Mouse (Mus musculus): Measurements from ENCODE around the gene Dock1. TPM values are rescaled to one million over a fixed set of nuclear protein-coding genes. Genes with fewer than 3 reads are reported as not detected.
A peak's percentile ranks its signal among the peaks of the same experiment; 100 is the strongest.

The Dock1 gene
- total RNA-seq, 1 experiment from 2014 or later, result 15.4 TPM

DNA sequence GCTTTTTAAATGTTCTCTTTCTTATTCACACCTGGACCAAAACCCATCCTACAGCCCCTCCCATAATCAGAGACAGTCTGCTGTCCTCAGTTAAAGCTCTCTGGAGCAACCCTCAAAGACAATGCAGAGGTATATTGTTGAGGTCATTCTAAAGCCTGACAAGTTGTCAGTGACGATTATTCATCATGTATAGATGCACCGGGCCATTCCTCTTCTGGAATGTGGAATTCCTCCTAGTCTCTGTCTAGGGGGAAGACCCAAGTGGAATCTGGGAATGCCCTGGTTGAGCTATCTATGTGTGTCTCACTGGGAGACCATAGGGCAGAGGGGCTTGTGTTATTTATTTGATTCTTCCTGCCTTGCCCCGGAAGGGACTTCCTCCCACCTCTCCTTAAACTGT lies 202.1 kb downstream of the Dock1 start:
- no peak for ATAC-seq (replicated peaks in 1 of 2; ENCODE audit: insufficient read depth in 1 of 2, low FRiP score in 2 of 2, low TSS enrichment in 1 of 2, low read depth in 1 of 2, poor library complexity in 2 of 2, severe bottlenecking in 2 of 2)

DNA sequence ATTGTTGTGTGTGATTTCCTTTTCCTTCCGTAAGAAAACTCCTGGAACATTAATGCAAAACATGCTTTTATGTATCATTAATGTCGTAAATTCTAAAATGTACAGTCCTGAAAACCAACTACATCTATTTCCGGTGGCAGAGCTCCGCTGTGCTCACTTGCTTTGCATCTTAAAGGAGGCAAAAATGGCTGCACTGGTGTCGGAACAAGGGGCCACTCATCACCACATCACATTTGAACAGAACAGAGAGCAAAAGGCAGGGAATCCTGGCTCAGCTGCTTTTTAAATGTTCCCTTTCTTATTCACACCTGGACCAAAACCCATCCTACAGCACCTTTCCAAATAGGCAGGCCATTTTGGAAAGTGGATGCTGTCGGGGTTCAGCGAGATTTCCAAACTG lies 202.5 kb downstream of the Dock1 start:
- ATAC-seq (replicated peaks in 1 of 2; ENCODE audit: insufficient read depth in 1 of 2, low FRiP score in 2 of 2, low TSS enrichment in 1 of 2, low read depth in 1 of 2, poor library complexity in 2 of 2, severe bottlenecking in 2 of 2), result no peak

DNA sequence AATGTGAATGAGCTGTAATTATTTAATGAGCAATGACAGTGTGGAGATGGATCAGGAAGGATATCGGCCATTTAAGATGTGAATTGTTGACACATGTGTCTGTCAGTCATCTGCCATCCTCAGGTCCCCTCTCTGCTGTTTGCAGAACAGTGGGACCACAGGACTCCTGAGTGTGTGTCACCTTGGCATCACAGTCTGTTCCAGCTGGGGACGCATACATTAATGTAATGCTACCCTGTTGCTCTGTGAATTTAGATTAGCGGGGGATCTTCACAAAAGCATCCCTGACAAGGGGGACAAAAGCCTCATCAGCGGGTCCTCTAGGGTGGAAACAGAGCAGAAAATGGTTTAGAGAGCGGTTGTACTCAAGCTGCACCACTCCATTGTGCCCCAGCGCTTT lies 208.5 kb downstream of the Dock1 start:
- no peak for ATAC-seq (replicated peaks in 1 of 2; ENCODE audit: insufficient read depth in 1 of 2, low FRiP score in 2 of 2, low TSS enrichment in 1 of 2, low read depth in 1 of 2, poor library complexity in 2 of 2, severe bottlenecking in 2 of 2)

DNA sequence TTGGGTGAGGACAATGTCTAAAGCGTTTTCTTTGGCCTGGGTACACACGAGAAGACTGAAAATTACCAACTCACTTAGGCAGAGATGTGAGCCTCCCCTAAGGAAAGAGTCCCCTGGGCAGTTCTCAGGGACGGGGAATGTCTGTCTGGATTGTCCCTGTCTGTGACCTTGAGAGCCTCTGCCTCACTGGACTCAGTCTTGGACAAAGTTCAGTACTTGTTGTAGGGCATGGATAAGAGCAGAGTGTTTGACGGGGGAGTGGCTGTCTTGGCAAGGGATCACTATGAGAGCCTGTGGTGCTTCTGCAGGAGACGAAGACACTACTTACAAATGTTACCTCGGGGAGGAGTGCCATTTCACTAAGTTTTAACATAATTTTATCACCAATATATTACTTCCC lies 210.0 kb downstream of the Dock1 start:
- ATAC-seq (replicated peaks in 1 of 2; ENCODE audit: insufficient read depth in 1 of 2, low FRiP score in 2 of 2, low TSS enrichment in 1 of 2, low read depth in 1 of 2, poor library complexity in 2 of 2, severe bottlenecking in 2 of 2), result no peak

DNA sequence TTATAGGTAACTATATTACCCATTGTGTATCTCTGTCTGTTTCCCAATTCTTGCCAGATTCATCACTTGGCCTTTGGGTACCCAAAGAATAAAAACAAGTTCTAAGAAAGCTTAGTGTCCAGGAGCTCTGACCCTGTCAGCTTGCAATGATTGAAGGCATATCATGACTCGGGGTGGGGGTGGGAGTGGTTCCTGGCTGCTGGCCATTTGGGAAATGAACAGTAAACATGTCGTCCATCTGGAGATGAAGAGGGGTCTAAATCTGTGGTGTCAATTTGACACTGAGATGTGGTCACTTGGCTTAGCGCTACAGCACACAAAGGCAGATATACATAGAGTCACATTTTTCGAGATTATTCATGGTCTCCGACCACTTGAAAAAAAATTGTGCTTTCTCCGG lies 213.1 kb downstream of the Dock1 start:
- no peak for ATAC-seq (replicated peaks in 1 of 2; ENCODE audit: insufficient read depth in 1 of 2, low FRiP score in 2 of 2, low TSS enrichment in 1 of 2, low read depth in 1 of 2, poor library complexity in 2 of 2, severe bottlenecking in 2 of 2)

DNA sequence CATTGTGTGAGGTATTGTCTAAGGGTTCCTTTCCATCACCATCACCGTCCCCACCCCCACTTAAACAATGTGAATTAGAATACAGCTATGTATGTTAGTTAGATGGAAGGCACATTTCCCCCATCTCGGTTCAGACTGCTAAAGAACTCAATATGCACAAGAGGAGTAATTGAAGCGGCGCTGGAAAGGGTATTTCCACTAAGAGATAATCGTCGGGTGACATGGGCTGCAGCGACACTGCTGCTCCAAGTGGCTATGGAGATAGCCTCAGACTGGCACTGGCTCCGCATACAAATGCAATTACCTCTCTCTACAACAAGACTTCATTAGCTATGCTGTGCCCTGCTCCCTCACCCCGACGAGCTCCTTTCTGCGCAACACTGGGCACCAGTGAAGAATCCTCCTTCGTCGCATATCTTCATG lies 222.0 kb downstream of the Dock1 start:
- no peak for ATAC-seq (replicated peaks in 1 of 2; ENCODE audit: insufficient read depth in 1 of 2, low FRiP score in 2 of 2, low TSS enrichment in 1 of 2, low read depth in 1 of 2, poor library complexity in 2 of 2, severe bottlenecking in 2 of 2)

DNA sequence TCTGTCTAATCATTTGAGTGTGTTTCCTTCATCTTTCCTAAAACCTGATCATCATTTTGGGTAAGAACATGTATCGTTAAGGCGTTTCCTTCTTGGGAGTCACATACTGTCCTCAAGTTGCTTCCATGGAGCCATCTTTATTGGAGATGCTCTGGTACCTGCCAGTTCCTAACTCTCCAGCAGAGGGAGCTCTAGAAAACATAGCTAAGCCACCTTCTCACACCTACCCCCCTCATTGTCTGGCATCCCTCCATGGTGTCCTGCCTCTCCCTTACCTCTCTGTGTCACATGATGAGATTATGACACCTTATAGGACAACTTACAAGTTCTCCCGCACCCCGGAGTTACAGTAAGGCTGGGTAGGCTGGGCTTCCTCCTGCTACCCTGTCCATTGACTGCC lies 222.5 kb downstream of the Dock1 start:
- 0 out of 4 replicates have a peak, but pooled peaks of 1 of the 2 experiments have one; percentile 29 for ATAC-seq (replicated peaks in 1 of 2; ENCODE audit: insufficient read depth in 1 of 2, low FRiP score in 2 of 2, low TSS enrichment in 1 of 2, low read depth in 1 of 2, poor library complexity in 2 of 2, severe bottlenecking in 2 of 2)

DNA sequence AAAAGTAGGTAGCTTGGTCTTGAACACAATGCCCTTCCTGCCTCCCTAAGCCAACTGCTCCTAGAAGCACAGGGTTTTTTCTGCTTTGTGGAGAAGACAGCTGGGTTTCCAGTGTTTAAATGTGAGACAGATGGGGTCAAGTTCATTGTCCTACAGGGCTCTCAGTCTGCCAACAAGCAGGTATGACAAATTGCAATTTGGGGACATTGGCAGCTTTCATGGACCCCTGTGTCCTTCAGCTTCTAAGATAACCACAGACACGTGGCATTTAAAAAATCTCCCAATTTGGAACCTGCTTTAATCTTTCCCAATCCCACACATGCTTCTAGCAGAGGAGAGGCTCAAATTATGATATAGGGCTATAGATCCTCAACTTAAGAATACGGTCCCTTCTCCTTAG lies 224.2 kb downstream of the Dock1 start:
- ATAC-seq (replicated peaks in 1 of 2; ENCODE audit: insufficient read depth in 1 of 2, low FRiP score in 2 of 2, low TSS enrichment in 1 of 2, low read depth in 1 of 2, poor library complexity in 2 of 2, severe bottlenecking in 2 of 2), result no peak

DNA sequence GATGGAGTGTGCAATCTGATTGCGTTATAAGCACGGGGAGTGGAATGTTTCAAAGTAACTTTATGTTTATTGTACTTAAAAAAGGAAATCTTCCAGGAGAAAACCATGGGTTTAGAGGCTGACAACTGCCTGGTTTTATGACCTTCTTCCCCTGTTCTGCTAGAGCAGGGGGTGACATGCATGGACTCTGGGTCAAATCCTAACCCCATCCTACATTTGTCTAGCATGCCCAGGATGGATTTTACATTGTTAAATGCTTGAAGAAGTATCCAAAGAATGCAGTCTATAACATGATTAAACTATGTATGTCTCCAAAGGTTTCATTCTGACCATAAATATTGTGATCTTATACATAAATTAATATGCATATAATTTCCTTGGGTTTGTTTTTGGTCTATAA lies 229.0 kb downstream of the Dock1 start:
- no peak for ATAC-seq (replicated peaks in 1 of 2; ENCODE audit: insufficient read depth in 1 of 2, low FRiP score in 2 of 2, low TSS enrichment in 1 of 2, low read depth in 1 of 2, poor library complexity in 2 of 2, severe bottlenecking in 2 of 2)

DNA sequence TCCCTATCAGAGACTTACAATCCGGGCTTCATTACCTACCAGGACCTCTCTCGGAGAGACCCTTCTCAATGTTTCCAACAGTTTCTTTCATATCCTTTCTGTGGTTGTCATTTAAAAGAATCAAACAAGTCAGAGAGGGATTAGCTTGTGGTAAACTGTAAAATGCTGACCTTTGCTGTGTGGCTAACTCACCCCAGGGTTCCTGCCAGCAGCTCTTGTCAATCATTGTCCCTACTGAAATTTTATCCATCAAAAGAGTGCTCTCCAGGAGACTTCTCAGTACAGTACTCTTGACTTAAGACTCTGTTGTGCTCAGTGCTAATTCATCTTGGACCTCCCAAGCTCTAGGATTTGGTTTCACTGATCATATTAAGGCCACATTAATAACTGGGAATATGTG lies 231.5 kb downstream of the Dock1 start:
- no peak for ATAC-seq (replicated peaks in 1 of 2; ENCODE audit: insufficient read depth in 1 of 2, low FRiP score in 2 of 2, low TSS enrichment in 1 of 2, low read depth in 1 of 2, poor library complexity in 2 of 2, severe bottlenecking in 2 of 2)

DNA sequence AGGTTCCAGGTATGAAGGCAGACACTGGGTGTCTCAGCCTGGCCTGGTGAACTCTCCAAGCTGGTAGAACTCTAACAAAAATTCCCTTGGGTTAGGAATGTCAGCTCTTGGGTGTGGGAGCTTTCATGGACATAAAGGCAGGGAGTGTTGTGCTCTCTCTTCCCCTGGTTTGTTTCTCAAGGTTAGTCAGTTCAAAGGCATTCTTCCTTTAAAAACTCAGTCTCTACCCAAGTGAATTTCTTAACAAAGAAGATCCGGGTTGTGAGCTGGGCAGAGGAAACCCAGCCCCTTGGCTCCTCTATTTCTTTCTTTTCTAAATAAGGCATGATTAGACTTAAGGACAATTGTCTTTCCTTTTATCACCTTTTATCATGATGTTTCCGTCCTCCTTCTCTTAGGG lies 261.4 kb downstream of the Dock1 start:
- ATAC-seq (replicated peaks in 1 of 2; ENCODE audit: insufficient read depth in 1 of 2, low FRiP score in 2 of 2, low TSS enrichment in 1 of 2, low read depth in 1 of 2, poor library complexity in 2 of 2, severe bottlenecking in 2 of 2), result no peak

DNA sequence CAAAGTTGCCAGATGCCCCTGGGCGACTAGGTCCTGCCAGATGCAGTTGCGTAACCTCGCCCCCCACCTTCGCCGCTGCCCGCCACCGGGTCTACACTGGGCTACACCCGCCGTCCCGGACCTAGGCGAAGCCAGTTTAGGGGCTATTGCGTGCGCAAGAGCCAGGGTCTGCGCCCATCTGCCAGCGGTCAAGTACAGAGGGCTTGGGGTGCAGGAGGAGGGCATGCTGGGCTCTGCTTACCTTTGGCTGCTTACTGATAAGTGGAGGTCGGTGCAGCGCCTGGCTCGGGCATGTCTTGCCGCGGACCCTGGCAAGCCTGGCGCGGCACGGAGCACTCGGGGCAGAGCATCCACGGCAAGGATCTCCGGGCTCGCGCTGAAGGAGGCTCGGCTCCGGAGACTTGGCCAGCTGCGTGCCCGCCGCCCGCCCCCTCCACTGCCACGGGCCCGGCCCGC lies 267.0 kb downstream of the Dock1 start:
- ATAC-seq (replicated peaks in 1 of 2; ENCODE audit: insufficient read depth in 1 of 2, low FRiP score in 2 of 2, low TSS enrichment in 1 of 2, low read depth in 1 of 2, poor library complexity in 2 of 2, severe bottlenecking in 2 of 2), result no peak

DNA sequence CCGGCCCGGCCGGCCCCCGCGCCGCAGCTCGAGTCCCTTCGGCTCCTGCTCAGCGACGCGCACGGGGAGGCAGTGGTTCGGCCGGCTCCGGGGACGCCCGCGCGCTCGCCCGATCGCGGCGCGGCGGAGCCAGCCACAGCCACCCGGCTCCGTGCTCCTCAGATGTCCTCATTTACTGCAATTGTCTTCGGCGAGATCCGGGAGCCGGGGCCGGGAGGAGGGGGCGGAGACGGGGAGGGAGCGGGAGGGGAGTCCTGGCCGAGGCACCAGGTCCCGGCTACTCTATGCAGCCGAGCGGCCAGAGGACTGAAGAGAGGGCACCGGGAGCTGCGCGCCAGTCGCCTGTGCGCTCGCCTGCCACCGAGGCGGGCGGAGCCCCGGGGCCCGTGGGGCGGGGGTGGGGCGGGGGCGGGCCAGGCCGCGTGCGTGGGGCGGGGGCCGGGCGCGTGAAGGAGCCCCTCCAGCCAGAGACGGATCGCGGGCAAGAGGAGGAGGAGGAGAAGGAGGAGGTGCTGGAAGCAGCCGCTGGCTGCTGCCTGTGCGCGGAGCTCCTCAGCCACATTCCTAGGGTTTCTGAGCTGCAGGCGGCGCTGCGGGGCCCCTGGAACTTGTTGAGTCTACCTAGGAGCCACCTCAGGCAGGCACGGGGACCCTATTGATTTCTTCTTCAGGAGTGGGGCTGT lies 267.6 kb downstream of the Dock1 start, which contains the start of gene Fam196a:
TSS of gene Fam196a (minus strand) at position 504 of the 683 bp plus-strand sequence.
- ATAC-seq (replicated peaks in 1 of 2; ENCODE audit: insufficient read depth in 1 of 2, low FRiP score in 2 of 2, low TSS enrichment in 1 of 2, low read depth in 1 of 2, poor library complexity in 2 of 2, severe bottlenecking in 2 of 2), result no peak

DNA sequence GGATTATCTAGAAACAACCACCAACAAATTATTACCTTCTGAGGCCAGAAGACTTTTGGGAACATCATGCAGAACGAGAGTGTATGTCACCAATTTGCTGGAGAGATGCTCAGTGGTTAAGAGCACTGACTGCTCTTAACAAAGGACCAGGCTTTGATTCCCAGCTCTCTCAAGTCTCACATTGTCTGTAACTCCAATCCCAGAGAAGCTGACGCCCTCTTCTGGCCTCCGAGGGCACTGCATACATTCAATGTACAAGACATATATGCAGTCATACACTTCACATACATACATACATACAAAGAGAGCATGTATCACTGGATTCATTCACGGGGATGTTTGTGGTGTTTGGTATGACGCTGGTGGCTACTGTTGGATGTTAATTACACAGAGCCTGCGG lies 271.4 kb downstream of the Dock1 start:
- no peak for ATAC-seq (replicated peaks in 1 of 2; ENCODE audit: insufficient read depth in 1 of 2, low FRiP score in 2 of 2, low TSS enrichment in 1 of 2, low read depth in 1 of 2, poor library complexity in 2 of 2, severe bottlenecking in 2 of 2)

DNA sequence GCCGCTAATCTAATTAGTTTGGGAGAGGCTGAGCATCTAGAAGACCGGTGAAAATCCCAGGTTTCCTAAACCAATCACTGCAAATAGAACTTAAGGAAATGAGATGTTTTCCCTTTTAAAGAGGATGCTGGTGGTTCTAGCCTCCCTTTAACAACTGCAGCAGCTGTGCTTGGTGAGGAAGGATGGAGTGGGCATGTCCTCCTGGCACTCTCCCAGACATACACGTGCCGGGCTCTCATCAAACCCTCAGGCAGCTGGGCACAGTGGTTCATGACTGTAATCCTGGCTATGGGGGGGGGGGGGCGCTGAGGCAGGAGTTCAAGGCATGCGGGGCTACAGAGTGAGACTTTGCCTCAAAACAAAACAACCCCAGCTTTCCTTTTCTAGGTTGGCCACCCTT lies 272.6 kb downstream of the Dock1 start:
- no peak for ATAC-seq (replicated peaks in 1 of 2; ENCODE audit: insufficient read depth in 1 of 2, low FRiP score in 2 of 2, low TSS enrichment in 1 of 2, low read depth in 1 of 2, poor library complexity in 2 of 2, severe bottlenecking in 2 of 2)

DNA sequence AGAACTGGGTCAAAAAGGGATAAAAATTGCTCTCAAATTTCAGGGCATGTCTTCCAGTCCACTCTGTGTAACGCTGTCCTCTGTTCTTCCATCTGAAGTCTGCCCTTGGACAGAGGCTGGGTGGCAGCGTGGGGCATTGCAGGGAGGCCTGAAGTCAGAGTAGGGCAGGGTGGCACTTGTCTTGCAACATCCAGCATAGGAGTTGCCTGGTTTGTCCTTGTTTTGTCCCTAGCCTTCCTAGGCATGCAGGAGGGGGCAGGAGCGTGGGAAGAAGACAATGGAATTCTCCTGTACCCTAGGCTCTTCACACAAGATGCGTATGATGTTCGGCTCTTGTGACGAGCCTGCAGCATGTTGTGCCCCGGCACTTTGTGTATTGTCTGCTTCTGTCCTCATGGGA lies 273.2 kb downstream of the Dock1 start:
- ATAC-seq (replicated peaks in 1 of 2; ENCODE audit: insufficient read depth in 1 of 2, low FRiP score in 2 of 2, low TSS enrichment in 1 of 2, low read depth in 1 of 2, poor library complexity in 2 of 2, severe bottlenecking in 2 of 2), result no peak

DNA sequence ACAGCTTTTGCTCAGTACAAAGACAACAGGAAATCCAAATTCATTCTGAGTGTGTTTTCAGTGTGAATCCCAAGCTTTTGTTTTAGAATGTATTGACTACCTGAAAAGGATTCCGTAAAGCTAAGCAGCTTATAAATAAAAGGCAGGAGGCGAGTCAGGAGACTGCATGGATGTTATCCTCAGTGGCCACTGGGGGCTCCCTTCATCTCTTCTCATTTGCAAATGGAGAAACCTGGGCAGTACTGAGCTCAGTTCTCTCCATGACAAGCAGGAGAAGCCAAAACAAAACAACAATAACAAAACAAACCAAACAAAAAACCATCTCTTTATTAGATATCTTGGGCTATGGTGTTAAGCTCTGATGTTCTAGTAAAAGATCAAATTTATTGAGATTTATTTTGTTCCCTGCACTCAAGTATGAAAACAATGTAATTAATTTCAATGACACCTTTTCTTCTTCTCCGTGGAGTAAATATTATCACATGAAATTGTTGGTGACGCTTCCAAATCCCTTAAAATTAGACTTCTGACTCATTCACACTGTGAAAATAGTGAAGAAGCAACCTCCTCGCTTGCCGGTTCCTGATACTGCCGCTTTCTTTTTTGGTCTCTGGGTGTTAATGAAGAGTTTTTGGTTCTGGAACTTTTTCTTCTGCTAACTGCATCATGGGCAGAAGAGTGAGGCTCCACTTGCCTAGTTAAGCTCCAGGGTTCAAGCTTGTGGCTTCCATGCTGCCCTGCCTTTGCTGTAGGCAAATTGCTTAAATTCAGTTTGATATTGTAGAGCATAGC lies 275.7 kb downstream of the Dock1 start:
- ATAC-seq (replicated peaks in 1 of 2; ENCODE audit: insufficient read depth in 1 of 2, low FRiP score in 2 of 2, low TSS enrichment in 1 of 2, low read depth in 1 of 2, poor library complexity in 2 of 2, severe bottlenecking in 2 of 2), result no peak

DNA sequence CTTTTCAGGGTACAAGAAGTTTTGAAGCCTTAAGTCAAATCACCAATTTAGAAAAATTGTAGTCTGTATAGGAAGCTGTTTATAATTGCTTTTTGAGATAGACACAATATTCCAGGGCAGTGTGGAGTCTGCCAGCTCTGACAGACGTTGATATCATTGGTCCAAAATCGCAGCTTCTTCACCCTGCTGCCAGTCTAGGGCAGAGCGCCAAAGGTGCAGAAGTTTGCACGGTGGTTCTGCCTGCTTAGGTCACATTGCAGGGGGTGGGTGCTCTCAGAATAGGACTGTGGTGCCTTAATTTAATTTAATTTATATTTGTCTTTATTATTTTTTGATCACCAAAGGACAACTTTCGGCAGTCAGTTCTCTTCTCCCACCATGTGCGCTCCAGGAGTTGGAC lies 288.6 kb downstream of the Dock1 start:
- no peak for ATAC-seq (replicated peaks in 1 of 2; ENCODE audit: insufficient read depth in 1 of 2, low FRiP score in 2 of 2, low TSS enrichment in 1 of 2, low read depth in 1 of 2, poor library complexity in 2 of 2, severe bottlenecking in 2 of 2)

DNA sequence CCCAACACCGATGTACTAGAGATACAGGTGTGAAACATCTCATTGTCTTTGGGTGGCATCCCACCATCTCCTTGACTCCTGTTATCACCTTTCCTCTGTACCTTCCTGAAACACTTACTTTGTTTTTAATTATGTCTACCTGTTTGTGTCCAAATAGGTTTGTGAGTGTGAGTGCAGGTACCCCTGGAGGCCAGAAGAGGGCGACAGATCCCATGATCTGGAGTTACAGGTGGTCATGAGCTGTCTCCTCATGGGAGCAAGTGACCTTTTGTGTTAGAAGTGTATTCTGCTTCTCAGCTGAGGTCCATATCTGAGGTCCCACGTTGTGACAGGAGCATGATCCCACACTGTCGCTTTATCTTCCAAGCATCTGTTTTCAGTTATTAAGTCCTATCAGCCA lies 290.4 kb downstream of the Dock1 start:
- ATAC-seq (replicated peaks in 1 of 2; ENCODE audit: insufficient read depth in 1 of 2, low FRiP score in 2 of 2, low TSS enrichment in 1 of 2, low read depth in 1 of 2, poor library complexity in 2 of 2, severe bottlenecking in 2 of 2), result no peak
